Mouse (Mus musculus): Measurements from ENCODE around the gene Nfic. TPM values are rescaled to one million over a fixed set of nuclear protein-coding genes. Genes with fewer than 3 reads are reported as not detected.
"Not testable (repeated sequence)": the region's sequence is repeated elsewhere in the genome, so short reads cannot be mapped to it uniquely, and the experiment has no call there.

Nfic gene
- total RNA-seq, 2 experiments from 2014 or later = 87.9 to 96.9 TPM

GRCm38 (mm10) chr10:81462917-81463316 is 7.5 kb upstream of the Nfic start:
- peak; percentile 5 to 11 for DNase-seq (ENCODE audit: low spot score in 2 of 2)
- intact Hi-C loops (cut with DNase I) = no loop called here

- intact Hi-C loops (cut with DNase I) = no loop called here
- no peak for DNase-seq (ENCODE audit: low spot score in 2 of 2)
Measured at GRCm38 (mm10) chr10:81462415-81462804, 7.0 kb upstream of the Nfic start.

GRCm38 (mm10) chr10:81461673-81462414 is 6.4 kb upstream of the Nfic start:
- intact Hi-C loops (cut with DNase I) = no loop called here
- peak; percentile 4 to 5 for DNase-seq (ENCODE audit: low spot score in 2 of 2)

- intact Hi-C loops (cut with DNase I) = no loop called here
- peak in 1 of 2 experiments; percentile 4 for DNase-seq (ENCODE audit: low spot score in 2 of 2)
Measured at GRCm38 (mm10) chr10:81460951-81461350, 5.5 kb upstream of the Nfic start.

GRCm38 (mm10) chr10:81460471-81460870 is 5.0 kb upstream of the Nfic start:
- intact Hi-C loops (cut with DNase I) = no loop called here
- DNase-seq (ENCODE audit: low spot score in 2 of 2) = peak; percentile 5 to 15

GRCm38 (mm10) chr10:81459399-81459798 is 4.0 kb upstream of the Nfic start:
- intact Hi-C loops (cut with DNase I) = loop anchor here (10.0 kb wide), 1 partner anchor 265 kb away; no protein-coding TSS in a partner anchor

GRCm38 (mm10) chr10:81458267-81458666 is 2.8 kb upstream of the Nfic start:
- intact Hi-C loops (cut with DNase I) = loop anchor here (10.0 kb wide), 1 partner anchor 263 kb away; no protein-coding TSS in a partner anchor
- peak; percentile 2 to 5 for DNase-seq (ENCODE audit: low spot score in 2 of 2)

More at GRCm38 (mm10) chr10:81459399-81459798, 4.0 kb upstream of the Nfic start:
- peak; percentile 2 to 3 for DNase-seq (ENCODE audit: low spot score in 2 of 2)

GRCm38 (mm10) chr10:81457624-81458023 is 2.2 kb upstream of the Nfic start:
- intact Hi-C loops (cut with DNase I) = loop anchor here (10.0 kb wide), 1 partner anchor 263 kb away; no protein-coding TSS in a partner anchor
- DNase-seq (ENCODE audit: low spot score in 2 of 2) = peak in 1 of 2 experiments; percentile 7

- intact Hi-C loops (cut with DNase I) = loop anchor here (10.0 kb wide), 1 partner anchor 262 kb away; no protein-coding TSS in a partner anchor
- no peak for DNase-seq (ENCODE audit: low spot score in 2 of 2)
Measured at GRCm38 (mm10) chr10:81456983-81457563, 1.6 kb upstream of the Nfic start.

- DNase-seq (ENCODE audit: low spot score in 2 of 2) = no peak
- intact Hi-C loops (cut with DNase I) = loop anchor here (10.0 kb wide), 1 partner anchor 259 kb away; no protein-coding TSS in a partner anchor
Measured at GRCm38 (mm10) chr10:81454106-81454505, 1.3 kb downstream of the Nfic start.

- no peak for DNase-seq (ENCODE audit: low spot score in 2 of 2)
- intact Hi-C loops (cut with DNase I) = loop anchor here (10.0 kb wide), 1 partner anchor 258 kb away; no protein-coding TSS in a partner anchor
Measured at GRCm38 (mm10) chr10:81452947-81453288, 2.5 kb downstream of the Nfic start.

GRCm38 (mm10) chr10:81452237-81452946 is 3.0 kb downstream of the Nfic start:
- DNase-seq (ENCODE audit: low spot score in 2 of 2) = peak in 1 of 2 experiments; percentile 6
- intact Hi-C loops (cut with DNase I) = loop anchor here (10.0 kb wide), 1 partner anchor 258 kb away; no protein-coding TSS in a partner anchor

GRCm38 (mm10) chr10:81451365-81451745 is 4.1 kb downstream of the Nfic start:
- peak in 1 of 2 experiments; percentile 3 for DNase-seq (ENCODE audit: low spot score in 2 of 2)
- intact Hi-C loops (cut with DNase I) = loop anchor here (10.0 kb wide), 1 partner anchor 257 kb away; no protein-coding TSS in a partner anchor

- peak in 1 of 2 experiments; percentile 3 for DNase-seq (ENCODE audit: low spot score in 2 of 2)
- intact Hi-C loops (cut with DNase I) = loop anchor here (10.0 kb wide), 1 partner anchor 256 kb away; no protein-coding TSS in a partner anchor
Measured at GRCm38 (mm10) chr10:81450641-81451364, 4.6 kb downstream of the Nfic start.

- intact Hi-C loops (cut with DNase I) = loop anchor here (10.0 kb wide), 1 partner anchor 255 kb away; no protein-coding TSS in a partner anchor
- peak in 1 of 2 experiments; percentile 82 for DNase-seq (ENCODE audit: low spot score in 2 of 2)
Measured at GRCm38 (mm10) chr10:81450140-81450539, 5.3 kb downstream of the Nfic start.

- intact Hi-C loops (cut with DNase I); DNase-seq (ENCODE audit: low spot score in 2 of 2): not testable (repeated sequence)
Measured at GRCm38 (mm10) chr10:81445516-81445915, 9.9 kb downstream of the Nfic start.

GRCm38 (mm10) chr10:81441019-81441418 is 14.4 kb downstream of the Nfic start:
- intact Hi-C loops (cut with DNase I) = no loop called here
- DNase-seq (ENCODE audit: low spot score in 2 of 2) = no peak

GRCm38 (mm10) chr10:81435436-81435835 is 20.0 kb downstream of the Nfic start:
- intact Hi-C loops (cut with DNase I) = loop anchor here (2.0 kb wide), 1 partner anchor 25 kb away; no protein-coding TSS in a partner anchor
- peak in 1 of 2 experiments; percentile 58 for DNase-seq (ENCODE audit: low spot score in 2 of 2)
